Mouse (Mus musculus): ENCODE results near the gene Dock1.

Dock1 gene

DNA sequence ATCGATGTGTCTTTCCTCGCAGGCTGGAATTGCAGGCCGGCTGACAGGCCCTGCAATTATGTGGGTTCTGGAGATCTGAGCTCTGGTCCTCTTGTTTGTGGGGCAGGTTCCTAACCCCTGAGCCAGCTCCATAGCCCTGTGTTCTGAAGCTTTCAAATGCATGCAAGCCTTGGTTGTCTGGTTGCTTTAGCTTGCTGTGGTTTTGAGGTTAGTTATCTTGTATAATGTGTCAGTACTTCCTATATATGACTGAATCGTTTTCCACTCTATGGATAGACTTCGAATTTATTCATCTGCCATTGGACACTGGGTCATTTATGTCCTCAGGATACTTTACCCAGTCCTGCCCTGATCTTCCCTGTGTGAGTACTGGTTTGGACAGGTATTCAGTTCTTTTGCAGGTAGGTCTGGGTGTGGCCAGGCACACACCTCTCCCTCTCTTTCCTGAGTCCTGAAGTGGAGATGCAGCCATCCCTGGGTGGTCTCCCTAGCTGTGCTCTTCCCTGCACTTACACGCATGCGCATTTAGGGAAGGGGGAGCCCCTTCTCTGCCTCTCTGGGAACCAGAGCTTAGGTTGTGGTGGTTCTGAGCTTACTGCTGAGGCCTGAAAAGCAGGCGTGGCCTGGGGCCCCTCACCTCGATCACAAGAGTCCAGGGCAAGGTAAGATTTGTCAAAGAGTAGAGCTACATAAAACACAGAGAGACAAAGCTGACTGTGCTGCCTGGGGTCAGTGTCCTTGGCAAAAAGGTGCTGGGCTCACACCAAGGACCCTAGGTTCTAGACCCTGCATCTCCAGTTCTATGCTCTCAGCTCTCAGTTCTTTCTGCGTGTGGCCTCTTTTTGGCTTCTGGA, 25.9 kb downstream of the Dock1 start:
- no peak for DNase-seq

DNA sequence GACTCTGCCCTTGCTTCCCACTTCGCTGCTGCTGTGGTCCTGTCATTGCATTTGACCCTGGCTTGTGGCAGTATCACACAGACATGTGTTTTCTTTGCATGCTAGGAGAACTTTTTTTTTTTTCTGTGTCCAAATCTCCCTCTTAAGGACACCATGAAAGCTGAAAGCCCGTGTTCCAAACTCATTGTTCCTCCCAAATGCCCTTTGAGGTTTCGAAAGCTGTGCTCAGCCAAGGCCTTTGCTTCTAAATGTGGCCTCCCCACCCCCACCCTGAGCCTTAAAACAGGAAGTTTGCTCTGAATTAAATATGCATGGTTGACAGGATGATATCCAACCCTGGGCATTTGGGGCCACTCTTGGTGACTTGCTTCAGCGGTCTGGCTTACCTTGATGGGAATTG, 27.0 kb downstream of the Dock1 start:
- no peak for DNase-seq

DNA sequence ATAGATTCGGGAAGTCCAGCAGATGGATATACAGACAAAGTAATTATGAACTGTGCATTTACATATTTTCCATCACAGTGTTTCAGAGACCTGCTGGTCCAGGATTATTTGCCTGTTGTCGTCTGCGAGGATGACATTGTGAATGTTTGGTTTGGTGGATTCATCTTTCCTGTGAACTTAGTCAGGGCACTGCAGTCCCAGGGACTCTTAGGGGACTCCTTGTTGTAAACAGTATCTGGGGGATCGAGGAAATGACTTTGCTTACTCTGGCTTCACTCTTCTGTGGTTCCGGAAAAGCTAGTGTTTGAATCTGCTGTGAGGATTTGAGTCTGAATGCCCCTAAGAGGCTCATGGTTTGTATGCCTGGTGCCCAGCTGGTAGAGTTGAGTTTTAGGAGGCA, 27.8 kb downstream of the Dock1 start:
- DNase-seq, result no peak

DNA sequence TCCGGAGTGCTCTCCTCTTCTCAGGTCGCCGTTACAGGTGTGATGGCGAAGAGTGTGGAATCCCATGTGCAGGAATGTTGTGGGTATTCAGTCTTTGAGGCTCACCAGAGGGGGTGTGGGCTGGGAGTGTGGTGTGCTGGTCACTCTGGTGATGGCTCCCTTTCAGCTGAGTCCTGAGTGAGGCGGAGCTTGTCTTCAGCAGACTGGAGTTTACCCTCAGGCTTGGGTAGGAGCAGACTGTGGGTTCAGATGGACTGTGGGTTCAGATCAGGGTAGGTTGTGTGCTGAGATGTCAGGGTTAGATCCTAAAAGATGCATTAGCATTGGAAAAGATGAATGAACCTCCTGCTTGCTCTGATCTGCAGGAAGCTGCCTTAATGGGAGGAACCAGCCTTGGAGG, 29.5 kb downstream of the Dock1 start:
- DNase-seq, result no peak

DNA sequence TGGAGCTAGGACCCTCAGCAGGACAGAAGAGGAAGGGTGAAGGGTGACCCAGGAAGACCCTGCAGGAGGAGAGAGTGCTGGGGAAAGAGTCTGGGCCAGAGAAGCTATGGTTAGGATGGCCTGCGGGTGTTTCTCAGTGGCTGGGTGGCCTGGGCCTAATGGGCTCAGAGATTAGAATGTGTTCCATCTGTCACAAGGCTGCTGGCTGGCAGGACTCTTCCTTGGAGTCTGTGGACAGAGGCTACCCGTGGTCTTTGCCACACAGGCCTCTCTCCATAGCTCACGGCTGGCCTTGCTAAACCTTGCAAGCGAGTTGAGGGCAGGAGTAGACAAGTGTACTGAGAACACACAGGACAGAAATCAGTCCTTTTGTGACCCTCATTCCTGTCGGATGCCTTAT, 32.0 kb downstream of the Dock1 start:
- no peak for DNase-seq

DNA sequence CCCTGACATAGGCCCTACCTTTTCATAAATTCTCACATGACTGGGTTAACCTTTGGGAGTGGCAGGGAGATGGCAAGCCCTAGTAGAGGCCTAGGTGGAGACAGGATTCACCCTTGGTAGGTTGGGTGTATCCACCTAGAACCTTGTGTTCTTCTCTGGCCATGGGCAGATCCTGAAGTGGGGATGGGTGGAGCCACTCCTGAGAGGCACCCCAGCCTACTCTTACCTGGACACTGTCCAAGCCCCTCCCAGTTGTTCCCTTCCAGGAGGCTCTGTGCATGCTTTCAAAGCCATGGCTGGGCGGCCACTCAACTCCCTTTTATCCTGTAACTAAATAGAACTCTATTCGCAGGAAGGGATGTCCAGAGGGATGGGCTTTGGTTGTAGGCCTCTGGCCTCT, 33.2 kb downstream of the Dock1 start:
- no peak for DNase-seq

DNA sequence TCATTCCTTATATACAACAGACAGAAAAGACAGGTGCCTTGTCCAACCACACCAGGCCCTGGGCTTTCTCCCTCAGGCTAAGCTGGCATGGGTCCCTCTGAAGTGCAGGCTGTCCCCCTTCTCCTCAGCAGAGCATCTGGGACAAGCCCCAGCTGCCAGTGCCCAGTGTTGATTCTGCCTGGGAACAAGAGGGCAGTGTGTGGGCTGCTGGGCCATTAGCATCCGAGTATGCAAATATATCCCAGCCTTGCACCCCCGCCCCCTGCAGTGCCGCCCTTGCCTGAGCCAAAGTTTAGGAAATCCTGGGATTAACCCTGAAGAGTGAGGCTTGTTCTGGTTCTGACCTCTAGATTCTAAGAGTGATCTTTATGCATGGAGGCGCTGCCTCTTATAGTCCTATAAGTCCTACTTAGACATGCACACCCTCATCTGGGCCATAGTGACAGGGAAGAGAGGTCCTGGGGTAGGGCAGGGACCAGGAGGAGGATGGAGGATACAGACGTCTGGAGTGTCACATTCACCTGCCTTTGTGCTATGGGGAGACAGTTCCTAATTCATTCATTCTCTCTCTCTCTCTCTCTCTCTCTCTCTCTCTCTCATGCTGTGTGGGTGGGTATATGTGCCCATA, 38.9 kb downstream of the Dock1 start:
- DNase-seq, result no peak

DNA sequence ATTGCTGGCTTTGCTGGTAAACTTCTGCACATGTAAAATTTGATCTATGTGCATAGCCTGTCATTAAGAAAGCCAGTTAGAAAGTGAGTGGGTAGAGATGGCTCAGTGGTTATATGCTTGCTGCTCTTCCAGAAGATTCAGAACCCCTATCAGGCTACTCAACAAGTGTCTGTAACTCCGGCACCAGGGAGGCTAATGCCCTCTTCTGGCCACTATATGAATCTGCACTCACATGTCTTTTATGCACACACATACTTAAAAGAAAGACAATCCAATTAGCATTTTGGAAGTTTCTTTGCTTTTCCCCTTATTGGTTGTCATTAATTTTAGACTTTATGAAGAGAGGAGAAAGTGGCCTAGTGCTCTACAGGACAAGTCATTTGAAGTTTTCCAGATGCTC, 41.1 kb downstream of the Dock1 start:
- DNase-seq, result no peak

DNA sequence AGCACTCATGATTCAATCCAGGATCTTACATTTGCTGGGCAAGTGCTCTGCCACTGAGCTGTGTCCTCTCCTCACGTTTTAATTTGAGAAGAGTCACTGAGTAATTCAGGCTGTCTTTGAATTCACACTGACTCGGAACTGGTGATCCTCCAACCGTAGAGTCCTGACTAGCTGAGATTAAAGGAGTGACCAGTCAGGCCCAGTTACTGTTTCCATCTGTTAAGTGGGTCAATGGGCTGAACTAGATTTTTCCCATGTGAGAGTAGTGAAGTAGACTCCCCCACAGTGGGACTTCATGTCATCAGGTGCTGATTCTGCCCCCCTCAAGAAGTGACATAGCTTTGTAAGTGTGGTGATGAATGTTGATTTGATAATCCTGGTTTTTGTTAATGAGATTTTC, 49.0 kb downstream of the Dock1 start:
- DNase-seq, result no peak

DNA sequence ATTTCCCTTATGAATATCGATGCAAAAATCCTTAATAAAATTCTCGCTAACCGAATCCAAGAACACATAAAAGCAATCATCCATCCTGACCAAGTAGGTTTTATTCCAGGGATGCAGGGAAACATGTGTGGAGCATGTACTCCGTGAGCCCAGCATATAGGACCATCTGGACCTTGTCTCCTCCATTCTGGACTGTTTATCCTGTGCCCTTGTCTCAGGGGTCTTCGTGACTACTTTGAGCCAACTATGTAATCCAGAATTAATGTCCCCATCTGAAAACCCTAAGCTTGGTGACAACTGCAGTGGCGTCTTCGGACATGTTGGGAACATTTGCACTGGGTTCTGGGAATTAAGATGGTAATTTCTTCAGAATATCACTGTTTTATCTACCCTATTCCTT, 51.9 kb downstream of the Dock1 start:
- DNase-seq, result no peak

DNA sequence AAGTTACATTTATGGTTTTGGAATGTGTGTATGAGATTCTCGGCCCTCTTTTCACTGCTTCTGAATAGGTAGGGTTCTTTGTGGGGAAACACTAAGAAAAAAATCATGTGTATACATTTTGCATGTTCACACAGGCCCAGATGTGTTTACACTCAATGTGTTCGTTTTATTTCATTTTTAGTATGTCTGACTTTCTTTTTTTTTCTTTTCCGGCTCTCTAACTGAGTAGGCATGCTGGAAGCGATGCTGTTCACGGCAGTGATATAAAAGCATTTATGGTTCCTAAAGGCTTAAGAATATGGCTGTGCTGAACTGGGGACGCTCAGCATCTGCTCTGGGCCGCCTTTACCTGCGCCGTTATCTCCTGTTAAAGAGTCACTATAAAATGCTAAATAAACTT, 52.5 kb downstream of the Dock1 start:
- DNase-seq, result no peak

DNA sequence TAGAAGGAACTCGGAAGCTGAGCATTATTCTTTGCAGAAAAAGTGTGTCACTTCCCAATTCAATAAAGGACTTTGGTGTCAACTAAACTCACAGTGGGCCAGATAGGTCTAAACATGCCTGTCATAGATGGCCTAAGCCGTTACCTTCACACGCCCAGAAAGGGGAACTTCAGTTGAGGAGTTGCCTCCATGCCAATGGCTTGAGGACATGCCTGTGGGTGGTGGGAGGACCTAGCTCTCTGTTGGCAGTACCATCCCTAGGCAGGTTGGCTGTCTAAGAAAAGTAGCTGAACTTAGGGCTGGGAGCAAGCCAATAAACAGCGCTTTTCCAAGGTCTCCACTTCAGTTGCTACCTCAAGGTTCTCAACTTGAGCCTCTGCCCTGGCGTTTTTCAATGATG, 53.1 kb downstream of the Dock1 start:
- DNase-seq, result no peak

DNA sequence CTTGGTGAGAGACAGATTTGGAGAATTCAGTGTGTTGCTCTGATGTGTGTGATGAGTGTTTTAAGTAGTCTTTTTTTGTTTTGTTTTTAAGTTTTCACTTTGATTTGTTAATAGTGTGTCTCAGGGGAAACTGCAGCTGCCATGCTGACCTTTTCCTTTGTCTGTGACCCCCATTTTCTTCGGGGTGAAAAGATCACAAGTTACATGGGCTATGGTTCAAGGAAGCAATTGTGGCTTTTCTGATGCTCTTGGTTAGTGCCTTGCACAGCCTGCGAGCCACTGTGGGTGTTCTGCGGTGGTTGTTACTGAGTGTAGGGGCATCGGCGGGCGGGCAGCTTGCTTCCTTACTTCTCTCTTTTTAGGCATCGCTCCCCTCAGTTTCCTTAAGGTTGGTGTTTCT, 54.4 kb downstream of the Dock1 start:
- DNase-seq, result no peak

DNA sequence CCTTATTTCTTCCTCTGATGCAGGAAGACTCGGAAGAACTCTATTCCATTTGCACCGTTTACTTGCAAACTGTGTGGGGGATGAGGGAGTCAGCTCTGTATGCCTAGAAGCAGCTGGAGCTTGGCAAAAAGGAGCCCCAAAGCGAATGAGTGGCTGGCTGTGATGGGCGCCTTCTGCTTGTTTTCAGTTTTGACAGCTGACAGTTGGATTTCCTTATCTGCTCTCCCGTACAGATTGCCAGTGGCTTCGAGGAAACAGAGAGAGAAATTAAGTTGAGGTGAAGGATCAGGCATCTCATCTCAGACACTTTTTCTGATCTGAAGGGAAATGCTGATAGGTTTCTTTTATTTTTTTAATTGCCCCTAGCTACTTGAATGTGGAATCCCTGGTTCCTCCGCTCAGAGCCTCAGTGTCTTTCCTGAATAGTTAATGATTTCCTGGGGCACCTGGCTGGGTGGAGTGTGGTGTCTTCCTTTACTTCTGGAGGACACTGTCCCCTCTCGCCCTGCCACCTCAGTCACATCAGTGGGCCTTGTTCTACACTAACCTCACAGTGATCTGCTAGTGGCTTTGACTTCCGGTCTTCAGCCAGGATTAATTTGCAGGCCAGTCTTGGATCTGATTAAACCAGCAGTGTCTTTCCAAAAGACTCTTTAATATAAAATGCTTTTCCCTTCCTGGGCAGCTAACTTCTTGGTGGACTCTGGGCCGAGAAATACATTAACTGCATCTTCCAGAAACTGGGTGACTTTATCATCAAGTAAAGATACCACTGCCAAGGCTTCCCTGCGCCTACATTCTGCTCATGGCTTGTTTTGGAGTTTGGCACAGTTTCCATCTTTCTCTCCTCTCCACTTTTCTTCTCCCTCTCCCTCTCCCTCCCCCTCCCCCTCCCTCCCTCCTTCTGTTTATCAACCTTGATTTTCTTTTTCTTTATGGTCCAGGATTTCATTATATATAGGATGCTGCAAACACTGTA, 55.4 kb downstream of the Dock1 start:
- DNase-seq, result no peak

DNA sequence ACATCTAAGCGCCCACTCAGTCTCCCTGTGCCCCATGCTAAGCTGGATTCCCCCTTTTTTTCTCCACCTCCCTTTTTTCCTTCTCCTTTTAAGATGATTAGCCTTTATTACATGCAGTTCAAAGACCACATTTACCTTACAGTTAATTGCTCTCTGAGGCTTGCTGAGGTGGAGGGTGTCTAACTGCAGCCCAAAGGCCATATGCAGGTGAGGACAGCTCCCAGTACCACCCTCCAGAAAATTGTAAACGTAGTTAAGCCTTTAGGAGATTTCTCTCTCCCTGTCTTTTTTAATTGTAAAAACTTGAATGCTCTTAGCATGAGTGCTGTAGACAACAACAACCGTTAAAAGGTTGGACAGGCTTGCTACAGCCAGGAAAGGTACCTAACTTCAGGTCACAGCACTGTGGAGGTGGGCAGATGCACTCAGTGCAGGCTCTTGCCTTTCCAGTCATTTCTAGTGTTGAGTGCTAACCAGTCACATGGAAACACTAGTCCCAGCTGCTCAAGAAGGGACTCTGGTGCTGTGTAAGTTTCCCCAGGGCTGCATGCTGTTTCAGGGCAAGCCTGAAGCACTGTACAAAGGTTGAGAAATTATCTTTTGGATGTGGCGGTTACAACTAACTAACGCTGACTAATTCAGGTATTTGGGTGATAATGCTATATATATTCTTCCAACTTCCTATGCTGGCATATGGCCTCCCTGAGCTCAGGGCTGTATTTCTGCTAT, 56.2 kb downstream of the Dock1 start:
- DNase-seq, result no peak

DNA sequence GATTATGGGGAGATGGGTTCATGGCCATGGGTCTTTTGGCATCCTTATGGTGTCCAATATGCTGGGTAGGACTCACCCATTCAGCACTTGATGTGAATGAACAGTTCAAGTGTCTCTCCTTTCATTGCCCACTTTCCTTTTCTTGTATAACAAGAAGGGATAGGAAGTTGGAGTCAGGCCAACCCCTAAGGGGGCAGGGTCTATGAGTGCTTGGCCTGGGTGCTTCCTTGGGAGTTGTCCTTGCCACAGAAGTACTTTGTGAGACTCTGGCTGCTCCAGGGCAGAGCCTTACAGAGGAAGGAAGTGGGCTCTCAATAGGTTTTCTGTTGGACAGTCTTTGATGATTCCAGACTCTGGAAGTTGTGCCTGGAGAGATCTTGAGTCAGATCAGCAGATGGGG, 58.9 kb downstream of the Dock1 start:
- DNase-seq, result no peak

DNA sequence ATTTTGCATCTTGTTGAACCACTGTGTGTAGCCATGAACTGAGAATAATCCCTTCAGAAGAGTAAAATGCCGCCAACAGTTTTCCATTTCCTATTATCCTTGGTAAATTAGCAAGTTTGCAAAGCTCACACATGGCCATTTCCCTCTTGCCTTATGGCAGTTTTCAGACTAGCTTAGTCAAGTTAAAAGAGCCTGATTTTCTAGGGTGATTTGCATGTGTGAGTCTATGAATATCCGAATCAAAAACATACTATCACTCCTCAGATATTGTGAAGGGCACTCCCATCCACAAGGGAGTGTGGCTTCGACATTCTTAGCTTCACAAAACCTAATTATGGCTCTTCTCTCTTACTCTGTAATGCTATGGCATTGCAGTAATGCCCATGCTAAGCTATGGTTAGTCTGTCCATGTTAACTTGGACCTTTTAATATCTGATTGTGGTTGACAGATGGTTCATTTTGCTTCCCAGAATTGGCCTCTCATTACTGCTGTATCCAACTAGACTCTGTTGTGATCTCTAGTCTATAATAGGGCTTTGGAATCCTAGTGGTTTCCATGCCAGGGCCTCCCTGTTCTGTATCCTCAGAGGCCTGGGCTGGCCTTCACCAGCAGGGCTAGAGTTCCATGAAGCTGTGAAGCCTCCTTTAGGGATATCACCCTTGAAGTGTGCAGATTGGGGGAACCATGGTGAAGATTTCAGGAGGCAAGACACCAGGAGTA, 60.1 kb downstream of the Dock1 start:
- no peak for DNase-seq

DNA sequence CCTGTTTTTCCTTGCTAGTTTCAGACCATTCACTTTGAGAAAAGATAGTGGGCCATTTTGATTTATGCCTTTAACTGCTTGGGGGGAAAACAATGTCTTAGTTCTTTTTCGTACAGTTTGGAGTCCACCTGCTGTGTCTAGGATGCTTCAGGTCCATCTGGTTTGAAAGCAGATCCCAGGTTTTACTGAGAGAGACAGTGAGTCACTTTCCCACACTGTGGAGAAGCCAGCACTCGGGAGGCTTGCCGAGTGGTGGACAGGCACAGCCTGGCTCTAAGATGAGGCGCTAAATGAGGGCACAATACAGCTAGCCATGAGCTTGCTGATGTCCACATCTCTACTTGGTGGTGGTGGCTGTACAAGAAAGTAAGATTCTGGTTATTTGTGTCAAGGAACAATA, 76.6 kb downstream of the Dock1 start:
- DNase-seq, result no peak

DNA sequence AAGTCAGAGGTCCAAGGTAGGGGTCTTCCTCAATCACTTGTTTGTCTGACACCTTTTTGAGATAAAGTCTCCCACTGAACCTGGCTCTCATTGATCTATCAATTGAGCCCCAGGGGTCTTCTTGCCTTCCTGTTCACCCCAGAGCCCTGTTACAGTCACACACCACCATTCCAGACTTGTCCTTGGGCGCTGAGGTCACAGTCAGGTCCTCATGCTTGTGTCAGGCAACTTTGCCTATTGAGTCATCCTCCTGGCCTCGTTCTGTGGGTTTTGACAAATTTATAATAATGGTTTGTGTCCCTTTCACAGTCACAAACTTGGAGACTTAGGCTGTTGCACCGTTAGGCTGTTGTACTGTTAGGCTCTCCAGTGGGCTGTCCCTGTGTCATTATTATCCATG, 77.9 kb downstream of the Dock1 start:
- no peak for DNase-seq

DNA sequence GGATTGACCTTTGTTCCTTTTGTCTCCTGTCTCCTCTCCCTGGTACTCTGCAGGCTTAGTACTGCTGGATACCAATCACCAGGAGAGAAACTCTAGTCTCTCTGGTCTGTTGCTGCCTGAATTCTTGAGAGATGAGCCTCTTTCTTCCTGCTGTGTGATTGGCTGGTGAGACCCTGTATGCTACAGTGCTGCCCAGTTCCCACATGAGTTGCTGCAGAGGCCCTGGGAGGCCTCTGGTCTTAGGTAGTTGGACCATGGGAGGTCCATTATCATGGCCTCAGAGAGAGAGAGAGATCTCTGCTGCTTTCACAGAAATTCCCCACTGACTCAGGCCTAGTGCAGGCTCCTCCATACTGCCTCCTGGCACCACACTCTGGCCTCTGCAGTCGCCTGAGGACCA, 79.2 kb downstream of the Dock1 start:
- no peak for DNase-seq

DNA sequence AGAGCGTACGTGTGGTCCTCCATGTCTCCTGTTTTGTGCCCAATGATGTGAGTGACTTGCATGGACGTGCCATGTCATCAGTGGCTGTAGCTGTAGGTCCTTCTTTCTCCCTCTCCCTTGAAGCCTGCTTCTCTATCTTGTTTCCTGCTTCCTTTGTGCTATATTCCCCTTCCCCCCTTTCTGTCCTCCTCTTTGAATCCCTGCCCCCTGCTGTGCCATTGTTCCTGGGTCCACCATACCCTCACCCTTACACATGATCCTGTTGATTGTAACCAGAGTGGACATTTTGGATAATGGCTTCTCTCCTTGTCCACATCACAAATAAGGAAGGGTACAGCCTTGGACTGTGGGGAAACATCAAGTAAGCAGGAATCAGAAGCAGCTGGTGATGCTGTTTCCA, 81.0 kb downstream of the Dock1 start:
- no peak for DNase-seq

DNA sequence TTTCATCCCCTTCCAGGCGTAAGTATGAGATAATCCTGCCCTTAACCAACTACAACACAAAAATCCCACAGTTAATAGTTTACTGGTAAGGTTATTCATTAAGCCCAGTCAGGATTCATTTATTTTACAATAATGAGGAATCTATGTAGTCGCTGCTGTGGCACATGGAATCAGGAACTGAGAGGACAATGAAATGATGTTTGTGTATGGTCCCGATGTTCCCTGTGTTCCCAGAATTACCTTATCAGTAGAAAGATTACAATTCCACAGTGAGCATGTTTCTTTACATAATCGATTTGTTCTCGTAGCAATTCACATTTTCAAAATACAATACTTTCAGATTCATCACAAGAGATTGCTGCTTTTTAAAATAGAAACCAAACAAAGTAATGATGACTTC, 83.0 kb downstream of the Dock1 start:
- DNase-seq, result no peak
